Mouse (Mus musculus) intestine, embryonic 16.5 days (tissue): ENCODE measurements at regions not wholly inside any gene's neighbourhood (a gene's known extent, or its start where the extent isn't known, plus 50 kb on each side); places are given as distances from the start of the nearest gene placed in this dataset.
A peak's percentile ranks its signal among the peaks of the same experiment; 100 is the strongest.

ENCODE experiments used
- ATAC-seq: fragments of 200-750 bp; cut with Nextera tagmentation; 2 replicates; pipeline ENCODE4 v1.8.0; 2017; ENCODE audit warnings: moderate TSS enrichment, moderate library complexity
- H3K27ac ChIP-seq: fragments of 300-500 bp; sonication (generic); 2 replicates; pipeline ENCODE4 v1.5.1; 2014; ENCODE audit warnings: mild to moderate bottlenecking, low read length
- H3K27me3 ChIP-seq: fragments of 300-500 bp; sonication (generic); replicated peaks from 2 replicates; pipeline ENCODE4 v1.6.1; 2014; ENCODE audit warnings: low read length, control low read depth, mixed read lengths; ENCODE audit not compliant: control insufficient read depth, insufficient read depth
- H3K36me3 ChIP-seq: fragments of 300-500 bp; sonication (generic); 2 replicates; pipeline ENCODE4 v1.6.1; 2014; ENCODE audit warnings: low read length, control low read depth; ENCODE audit not compliant: control insufficient read depth, insufficient read depth
- H3K4me1 ChIP-seq: fragments of 300-500 bp; sonication (generic); 2 replicates; pipeline ENCODE4 v1.6.1; 2014; ENCODE audit warnings: low read length, control low read depth, mixed read lengths; ENCODE audit not compliant: control insufficient read depth, insufficient read depth
- H3K4me2 ChIP-seq: fragments of 300-500 bp; sonication (generic); 2 replicates; pipeline ENCODE4 v1.6.1; 2014; ENCODE audit warnings: low read depth, low read length, control low read depth
- H3K4me3 ChIP-seq: fragments of 300-500 bp; sonication (generic); 2 replicates; pipeline ENCODE4 v1.5.1; 2014; ENCODE audit warnings: mild to moderate bottlenecking, low read length
- H3K9ac ChIP-seq: fragments of 300-500 bp; sonication (generic); 2 replicates; pipeline ENCODE4 v1.6.1; 2014; ENCODE audit warnings: low read depth, low read length
- H3K9me3 ChIP-seq: fragments of 300-500 bp; sonication (generic); 2 replicates; pipeline ENCODE4 v1.6.1; 2016; ENCODE audit warnings: low read length, control low read depth; ENCODE audit not compliant: control insufficient read depth
- WGBS: fragments of 180-500 bp; shearing (Covaris S2); extraction: QIAGEN DNeasy Blood & Tissue Kit; methylation state at CpG from one replicate; pipeline ENCODE4 v1.1.7; 2014; 5-methylcytosine and 5-hydroxymethylcytosine counted together

GRCm38 (mm10) chr16:24120836-24121235 lies 132.2 kb upstream of the Bcl6 start:
- Histone ChIP-seq H3K27ac (no peak overlapping the region), H3K4me1 (no peaks in the 10 kb centered on the region), H3K4me3 (no peak overlapping the region), H3K27me3 (no peaks in the 10 kb centered on the region), H3K4me2 (no peak overlapping the region), H3K36me3 (no peaks in the 10 kb centered on the region), H3K9ac (no peak overlapping the region), H3K9me3 (no peaks in the 10 kb centered on the region)
- 76% methylated on average over 6 of the region's 6 CpGs for WGBS
- no peak for ATAC-seq

GRCm38 (mm10) chr16:24118487-24118886 lies 129.8 kb upstream of the Bcl6 start:
- 83% methylated on average over 2 of the region's 2 CpGs for WGBS

GRCm38 (mm10) chr16:24102854-24103690 lies 114.4 kb upstream of the Bcl6 start:
- H3K4me3 ChIP-seq: no peak overlapping the region
- no peaks in the 10 kb centered on the region for H3K4me1 ChIP-seq
- peak; percentile 98 for ATAC-seq
- H3K9ac ChIP-seq: no peak overlapping the region
- WGBS: 55% methylated on average over 8 of the region's 8 CpGs
- peak overlapping the region; percentile 21; the same call in 1 of the 2 replicates for H3K4me2 ChIP-seq
- H3K27ac ChIP-seq: peak overlapping the region; percentile 86
- no peaks in the 10 kb centered on the region for H3K27me3 ChIP-seq
- H3K9me3 ChIP-seq: no peaks in the 10 kb centered on the region
- no peaks in the 10 kb centered on the region for H3K36me3 ChIP-seq

More at GRCm38 (mm10) chr16:24118487-24118886, 129.8 kb upstream of the Bcl6 start:
- no peaks in the 10 kb centered on the region for H3K27me3 ChIP-seq
- H3K36me3 ChIP-seq: no peaks in the 10 kb centered on the region
- no peaks in the 10 kb centered on the region for H3K9me3 ChIP-seq
- no peak overlapping the region for H3K4me3 ChIP-seq
- no peak for ATAC-seq
- no peak overlapping the region for H3K27ac ChIP-seq
- H3K4me1 ChIP-seq: no peaks in the 10 kb centered on the region
- H3K4me2 ChIP-seq: no peak overlapping the region
- H3K9ac ChIP-seq: no peak overlapping the region

- Histone ChIP-seq H3K4me1 (no peaks in the 10 kb centered on the region), H3K36me3 (no peaks in the 10 kb centered on the region), H3K27ac (no peak overlapping the region), H3K9me3 (no peaks in the 10 kb centered on the region), H3K4me2 (no peak overlapping the region), H3K4me3 (no peak overlapping the region), H3K9ac (no peak overlapping the region), H3K27me3 (no peaks in the 10 kb centered on the region)
- ATAC-seq: no peak
- WGBS: 82% methylated on average over 8 of the region's 8 CpGs
These were observed 108.9 kb upstream of the Bcl6 start for GRCm38 (mm10) chr16:24097596-24097995.

- H3K4me1 ChIP-seq: no peaks in the 10 kb centered on the region
- H3K4me3 ChIP-seq: no peak overlapping the region
- H3K27me3 ChIP-seq: no peaks in the 10 kb centered on the region
- no peak overlapping the region for H3K9ac ChIP-seq
- no peak for ATAC-seq
- 78% methylated on average over 1 of the region's 1 CpGs for WGBS
- H3K9me3 ChIP-seq: no peaks in the 10 kb centered on the region
- H3K4me2 ChIP-seq: no peak overlapping the region
- H3K27ac ChIP-seq: no peak overlapping the region
- no peaks in the 10 kb centered on the region for H3K36me3 ChIP-seq
These were observed 107.4 kb upstream of the Bcl6 start for GRCm38 (mm10) chr16:24096076-24096475.

- no peak for ATAC-seq
- peaks cover 2% of the 10 kb centered on the region; the same call in 1 of the 2 replicates for H3K4me1 ChIP-seq
- 80% methylated on average over 4 of the region's 4 CpGs for WGBS
These were observed 107.0 kb upstream of the Bcl6 start for GRCm38 (mm10) chr16:24095630-24096029.

GRCm38 (mm10) chr16:24094566-24094965 lies 105.9 kb upstream of the Bcl6 start:
- no peak for ATAC-seq
- Histone ChIP-seq H3K27ac (no peak overlapping the region), H3K4me1 (peaks cover 7% of the 10 kb centered on the region), H3K9me3 (no peaks in the 10 kb centered on the region), H3K4me3 (no peak overlapping the region), H3K4me2 (no peak overlapping the region), H3K9ac (no peak overlapping the region), H3K36me3 (no peaks in the 10 kb centered on the region), H3K27me3 (no peaks in the 10 kb centered on the region)
- 90% methylated on average over 6 of the region's 6 CpGs for WGBS

More at GRCm38 (mm10) chr16:24095630-24096029, 107.0 kb upstream of the Bcl6 start:
- Histone ChIP-seq H3K4me2 (no peak overlapping the region), H3K9ac (no peak overlapping the region), H3K27ac (no peak overlapping the region), H3K4me3 (no peak overlapping the region), H3K36me3 (no peaks in the 10 kb centered on the region), H3K27me3 (no peaks in the 10 kb centered on the region), H3K9me3 (no peaks in the 10 kb centered on the region)

GRCm38 (mm10) chr16:24093624-24094023 lies 105.0 kb upstream of the Bcl6 start:
- Histone ChIP-seq H3K27me3 (no peaks in the 10 kb centered on the region), H3K9me3 (no peaks in the 10 kb centered on the region), H3K9ac (no peak overlapping the region), H3K36me3 (no peaks in the 10 kb centered on the region), H3K4me3 (no peak overlapping the region), H3K27ac (no peak overlapping the region), H3K4me2 (no peak overlapping the region), H3K4me1 (peaks cover 7% of the 10 kb centered on the region)
- ATAC-seq: no peak
- WGBS: 78% methylated on average over 8 of the region's 8 CpGs

- 73% methylated on average over 5 of the region's 5 CpGs for WGBS
- ATAC-seq: no peak
- no peaks in the 10 kb centered on the region for H3K9me3 ChIP-seq
These were observed 104.2 kb upstream of the Bcl6 start for GRCm38 (mm10) chr16:24092616-24093525.

More at GRCm38 (mm10) chr16:24092616-24093525, 104.2 kb upstream of the Bcl6 start:
- no peak overlapping the region for H3K4me3 ChIP-seq
- no peak overlapping the region for H3K4me2 ChIP-seq
- H3K27ac ChIP-seq: no peak overlapping the region
- H3K27me3 ChIP-seq: no peaks in the 10 kb centered on the region
- H3K36me3 ChIP-seq: no peaks in the 10 kb centered on the region
- peaks cover 7% of the 10 kb centered on the region for H3K4me1 ChIP-seq
- no peak overlapping the region for H3K9ac ChIP-seq
